In the genomic region with DNA sequence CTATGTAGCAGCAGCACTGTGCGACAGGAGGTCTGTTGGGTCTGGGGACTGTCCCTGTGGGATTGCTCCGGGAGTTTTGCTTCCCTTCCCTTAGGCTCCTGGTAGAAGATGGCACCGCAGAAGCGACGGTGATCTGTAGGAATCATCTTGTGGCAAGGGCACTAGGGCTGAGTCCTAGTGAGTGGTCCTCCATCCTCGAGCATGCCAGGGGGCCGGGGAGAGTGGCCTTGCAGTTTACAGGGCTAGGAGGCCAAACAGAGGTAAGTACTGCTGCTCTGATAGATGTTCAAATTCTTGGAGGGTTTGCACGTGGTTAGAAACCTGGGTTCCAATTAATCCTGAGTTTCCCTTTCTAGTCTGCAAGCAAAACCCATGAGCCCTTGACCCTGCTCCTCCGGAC, we compare ENCODE assay signal across 8 mouse cellular contexts. TPM values are rescaled to one million over a fixed set of nuclear protein-coding genes. Genes with fewer than 3 reads are reported as not detected.
DNase-seq lines count a peak whose midpoint lies in the region; ATAC-seq and TF ChIP-seq lines count a peak whose summit lies in the region.

No protein-coding gene starts in this region.

- peak overlapping the region; percentile 79 for H3K4me2 ChIP-seq in heart, embryonic 13.5 days

- H3K9me3 ChIP-seq in heart, embryonic 13.5 days: no peaks in the 10 kb centered on the region
- no peaks in the 10 kb centered on the region for H3K9me3 ChIP-seq in hindbrain, embryonic 10.5 days
- no peaks in the 10 kb centered on the region for H3K9me3 ChIP-seq in midbrain, embryonic 10.5 days (replicated peaks)

- DNase-seq in heart, postnatal 4 days: no peak
- DNase-seq in hindbrain, embryonic 10.5 days (ENCODE audit: low spot score): no peak
- DNase-seq in midbrain, embryonic 10.5 days (ENCODE audit: low spot score): no peak
- no peak for DNase-seq in urinary bladder, adult 18-20 months (ENCODE audit: low spot score in 2 of 2)
- DNase-seq in kidney, adult 11 months: no peak

- peaks cover 32% of the 10 kb centered on the region for H3K4me1 ChIP-seq in heart, embryonic 13.5 days
- peaks cover 42% of the 10 kb centered on the region for H3K4me1 ChIP-seq in bone marrow macrophage, adult 2 months (ENCODE audit: control insufficient read depth, insufficient read depth, low read length)
- peaks cover 33% of the 10 kb centered on the region for H3K4me1 ChIP-seq in hindbrain, embryonic 10.5 days (replicated peaks)
- peaks cover 32% of the 10 kb centered on the region for H3K4me1 ChIP-seq in midbrain, embryonic 10.5 days

- peak overlapping the region; percentile 71 for H3K27ac ChIP-seq in heart, embryonic 13.5 days (replicated peaks)
- H3K27ac ChIP-seq in bone marrow macrophage, adult 2 months (ENCODE audit: insufficient read depth, low read depth, low read length): peak overlapping the region; percentile 56
- peak overlapping the region; percentile 82 for H3K27ac ChIP-seq in hindbrain, embryonic 10.5 days
- H3K27ac ChIP-seq in midbrain, embryonic 10.5 days (replicated peaks): peak overlapping the region; percentile 72

- peak overlapping the region; percentile 52; the same call in 1 of the 2 replicates for H3K9ac ChIP-seq in heart, embryonic 13.5 days

- no peak for TF ChIP-seq CTCF in bone marrow macrophage, adult 2 months (IDR thresholded peaks at IDR 0.05; ENCODE audit: low read depth, low read length)

- TF ChIP-seq POLR2A in bone marrow macrophage, adult 2 months (IDR thresholded peaks at IDR 0.05; ENCODE audit: borderline replicate concordance, low read depth, low read length): no peak

- H3K27me3 ChIP-seq in heart, embryonic 13.5 days (replicated peaks): no peaks in the 10 kb centered on the region
- no peaks in the 10 kb centered on the region for H3K27me3 ChIP-seq in hindbrain, embryonic 10.5 days (ENCODE audit: insufficient read depth, poor library complexity, severe bottlenecking)
- no peaks in the 10 kb centered on the region for H3K27me3 ChIP-seq in midbrain, embryonic 10.5 days (ENCODE audit: low read depth, poor library complexity, severe bottlenecking)

- no peak for ATAC-seq in heart, embryonic 13.5 days (ENCODE audit: extremely low read depth, insufficient number of reproducible peaks, low FRiP score, low TSS enrichment)
- no peak for ATAC-seq in monocyte, adult 5-6 weeks (replicated peaks; ENCODE audit: insufficient number of reproducible peaks, low FRiP score, low TSS enrichment, poor library complexity, severe bottlenecking)

- WGBS in heart, embryonic 13.5 days: 79% methylated on average over 9 of the region's 9 CpGs
- WGBS in hindbrain, embryonic 10.5 days: 84% methylated on average over 9 of the region's 9 CpGs
- 80% methylated on average over 9 of the region's 9 CpGs for WGBS in midbrain, embryonic 10.5 days

- H3K36me3 ChIP-seq in heart, embryonic 13.5 days: peaks cover 59% of the 10 kb centered on the region
- peaks cover 57% of the 10 kb centered on the region for H3K36me3 ChIP-seq in hindbrain, embryonic 10.5 days
- peaks cover 59% of the 10 kb centered on the region for H3K36me3 ChIP-seq in midbrain, embryonic 10.5 days

- H3K4me3 ChIP-seq in heart, embryonic 13.5 days: peak overlapping the region; percentile 85
- no peak overlapping the region for H3K4me3 ChIP-seq in bone marrow macrophage, adult 2 months (ENCODE audit: insufficient read depth, low read length)
- peak overlapping the region; percentile 71 for H3K4me3 ChIP-seq in hindbrain, embryonic 10.5 days
- peak overlapping the region; percentile 66 for H3K4me3 ChIP-seq in midbrain, embryonic 10.5 days

RNA-seq across cellular contexts. Expression of a gene that starts 10.0 kb away (rescaled TPM):
- 78.4 and 83.0 TPM in 2 replicates for polyA plus RNA-seq in heart, embryonic 13.5 days (2015; fragmentation: Nextera tagmentation; extraction: Ambion mirVana)
- total RNA-seq in heart, postnatal 4 days (2021): 10 to 100 TPM; 38.0 to 43.3 TPM
- polyA plus RNA-seq in bone marrow macrophage, adult 2 months (2012; ENCODE audit: insufficient read depth, insufficient read length, missing spikeins): 52.8 and 53.9 TPM in 2 replicates
- 184 and 228 TPM in 2 replicates for polyA plus RNA-seq in hindbrain, embryonic 10.5 days (2016; fragmentation: Nextera tagmentation; extraction: Ambion mirVana)
- 218 and 239 TPM in 2 replicates for polyA plus RNA-seq in midbrain, embryonic 10.5 days (2016; fragmentation: Nextera tagmentation; extraction: Ambion mirVana)
- 1.1 to 8.3 TPM (median 4.8 TPM) in 3 replicates for total RNA-seq in monocyte, adult 5-6 weeks (2017)

RNA-seq across cellular contexts. Expression of a gene that starts 19.7 kb away (rescaled TPM):
- polyA plus RNA-seq in heart, embryonic 13.5 days (2015; fragmentation: Nextera tagmentation; extraction: Ambion mirVana): 45.0 and 49.8 TPM in 2 replicates
- total RNA-seq in heart, postnatal 4 days (2021): 10 to 100 TPM; 36.8 to 37.7 TPM
- polyA plus RNA-seq in bone marrow macrophage, adult 2 months (2012; ENCODE audit: insufficient read depth, insufficient read length, missing spikeins): 41.4 and 44.2 TPM in 2 replicates
- polyA plus RNA-seq in hindbrain, embryonic 10.5 days (2016; fragmentation: Nextera tagmentation; extraction: Ambion mirVana): 89.8 and 90.9 TPM in 2 replicates
- polyA plus RNA-seq in midbrain, embryonic 10.5 days (2016; fragmentation: Nextera tagmentation; extraction: Ambion mirVana): 82.4 and 85.6 TPM in 2 replicates
- 4.1 to 16.3 TPM (median 12.3 TPM) in 3 replicates for total RNA-seq in monocyte, adult 5-6 weeks (2017)

RNA-seq across cellular contexts. Expression of a gene that starts 24.1 kb away (rescaled TPM):
- polyA plus RNA-seq in heart, embryonic 13.5 days (2015; fragmentation: Nextera tagmentation; extraction: Ambion mirVana): 9.7 and 10.3 TPM in 2 replicates
- total RNA-seq in heart, postnatal 4 days (2021): 10 to 100 TPM; 13.8 to 14.3 TPM
- 30.5 and 36.9 TPM in 2 replicates for polyA plus RNA-seq in bone marrow macrophage, adult 2 months (2012; ENCODE audit: insufficient read depth, insufficient read length, missing spikeins)
- polyA plus RNA-seq in hindbrain, embryonic 10.5 days (2016; fragmentation: Nextera tagmentation; extraction: Ambion mirVana): 8.5 and 12.6 TPM in 2 replicates
- polyA plus RNA-seq in midbrain, embryonic 10.5 days (2016; fragmentation: Nextera tagmentation; extraction: Ambion mirVana): 6.9 and 8.7 TPM in 2 replicates
- 12.4 to 16.1 TPM (median 13.3 TPM) in 3 replicates for total RNA-seq in monocyte, adult 5-6 weeks (2017)

RNA-seq across cellular contexts. Expression of a gene that starts 27.2 kb away (rescaled TPM):
- polyA plus RNA-seq in heart, embryonic 13.5 days (2015; fragmentation: Nextera tagmentation; extraction: Ambion mirVana): 19.9 and 20.3 TPM in 2 replicates
- 10 to 100 TPM; 14.3 to 14.5 TPM for total RNA-seq in heart, postnatal 4 days (2021)
- 9.8 and 10.3 TPM in 2 replicates for polyA plus RNA-seq in bone marrow macrophage, adult 2 months (2012; ENCODE audit: insufficient read depth, insufficient read length, missing spikeins)
- 40.6 and 57.3 TPM in 2 replicates for polyA plus RNA-seq in hindbrain, embryonic 10.5 days (2016; fragmentation: Nextera tagmentation; extraction: Ambion mirVana)
- polyA plus RNA-seq in midbrain, embryonic 10.5 days (2016; fragmentation: Nextera tagmentation; extraction: Ambion mirVana): 57.8 and 59.2 TPM in 2 replicates
- 7.1 to 9.6 TPM (median 7.4 TPM) in 3 replicates for total RNA-seq in monocyte, adult 5-6 weeks (2017)

RNA-seq across cellular contexts. Expression of a gene that starts 35.2 kb away (rescaled TPM):
- polyA plus RNA-seq in heart, embryonic 13.5 days (2015; fragmentation: Nextera tagmentation; extraction: Ambion mirVana): 28.4 and 31.3 TPM in 2 replicates
- total RNA-seq in heart, postnatal 4 days (2021): 1 to 10 TPM; 6.7 to 8.6 TPM
- 9.8 and 14.6 TPM in 2 replicates for polyA plus RNA-seq in bone marrow macrophage, adult 2 months (2012; ENCODE audit: insufficient read depth, insufficient read length, missing spikeins)
- polyA plus RNA-seq in hindbrain, embryonic 10.5 days (2016; fragmentation: Nextera tagmentation; extraction: Ambion mirVana): 56.6 and 57.6 TPM in 2 replicates
- 63.4 and 64.8 TPM in 2 replicates for polyA plus RNA-seq in midbrain, embryonic 10.5 days (2016; fragmentation: Nextera tagmentation; extraction: Ambion mirVana)
- 1.1 TPM in 1 of 3 replicates, not detected in the others for total RNA-seq in monocyte, adult 5-6 weeks (2017)
